Mouse (Mus musculus): ENCODE data around the gene Mpg. TPM values are rescaled to one million over a fixed set of nuclear protein-coding genes. Genes with fewer than 3 reads are reported as not detected.

Mpg gene
- polyA plus RNA-seq (2016; fragmentation: Nextera tagmentation; extraction: Ambion mirVana) = 36.0 and 36.5 TPM in 2 replicates

DNA sequence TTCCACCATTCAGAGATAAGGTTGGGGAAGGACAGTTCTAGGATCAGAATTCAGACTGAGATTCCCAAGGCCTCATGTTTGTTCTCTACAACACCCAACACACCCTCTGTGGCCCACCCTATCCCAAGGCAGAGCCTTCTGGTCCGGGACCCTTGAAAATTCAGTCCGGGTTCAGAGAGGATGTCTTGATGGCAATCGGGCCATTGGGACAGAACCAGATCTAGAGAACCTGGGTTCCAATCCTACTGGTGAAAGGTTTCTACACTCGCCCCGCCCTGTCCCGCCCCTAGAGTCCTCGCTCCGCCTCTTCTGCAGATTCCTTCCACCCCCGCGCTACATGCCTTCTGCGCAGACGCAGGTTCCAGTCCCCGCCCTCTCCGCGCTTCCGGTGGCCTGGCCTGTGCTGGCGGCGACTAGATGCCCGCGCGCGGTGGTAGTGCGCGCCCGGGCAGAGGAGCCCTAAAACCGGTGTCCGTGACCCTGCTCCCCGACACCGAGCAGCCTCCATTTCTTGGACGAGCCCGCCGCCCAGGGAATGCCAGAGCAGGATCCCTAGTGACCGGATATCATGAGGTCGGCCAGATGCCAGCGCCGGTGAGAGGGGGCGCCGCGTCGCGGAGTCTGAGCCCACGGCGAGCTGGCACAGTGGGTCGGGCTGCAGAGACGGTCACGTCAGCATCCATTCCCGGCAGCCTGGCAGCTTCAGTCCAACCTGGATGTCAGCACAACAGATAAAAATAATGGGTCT is at the start of gene Mpg:
Mpg (plus strand) TSS at position 382 of the 748 bp plus-strand sequence.
- Histone ChIP-seq H3K27me3 (peaks cover 4% of the 10 kb centered on the region; the same call in 1 of the 2 replicates), H3K9ac (peak within 1 kb of the TSS; percentile 77), H3K9me3 (no peaks in the 10 kb centered on the region), H3K36me3 (peaks cover 26% of the 10 kb centered on the region), H3K4me1 (peaks cover 38% of the 10 kb centered on the region), H3K27ac (peak within 1 kb of the TSS; percentile 85), H3K4me2 (replicated peaks) (peak within 1 kb of the TSS; percentile 71), H3K4me3 (peak within 1 kb of the TSS; percentile 69)
- 4% methylated on average over 47 of the region's 47 CpGs for whole genome bisulfite sequencing
- ATAC-seq (ENCODE audit: insufficient number of reproducible peaks, insufficient read depth, low FRiP score, low TSS enrichment) = peak; percentile 57

DNA sequence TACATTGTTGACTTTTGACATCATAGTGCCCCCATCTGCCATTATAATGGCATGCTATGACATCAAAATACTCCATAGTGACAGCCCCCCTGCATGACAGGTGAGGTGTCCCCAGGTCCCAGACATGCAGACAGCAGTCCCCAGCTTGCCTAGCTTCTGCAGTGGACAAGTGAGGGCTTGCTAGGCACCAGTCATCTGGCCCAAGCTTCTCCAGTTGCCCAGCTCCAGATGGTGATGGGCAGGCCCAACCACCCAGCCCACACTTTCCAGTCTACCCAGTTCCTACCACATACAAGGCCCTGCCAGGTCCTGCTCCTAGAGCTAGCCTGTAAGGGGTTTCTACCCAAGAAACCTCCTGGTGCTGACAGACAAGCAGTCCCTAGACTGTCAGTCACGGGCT is 47.8 kb upstream of the Mpg start:
- no peak for ATAC-seq (ENCODE audit: insufficient number of reproducible peaks, insufficient read depth, low FRiP score, low TSS enrichment)
- 76% methylated on average over 1 of the region's 1 CpGs for WGBS
- Histone ChIP-seq H3K9me3 (0 out of 2 replicates have a peak, but pooled peaks cover 3% of the 10 kb centered on the region), H3K4me3 (no peak overlapping the region), H3K4me2 (replicated peaks) (no peak overlapping the region), H3K9ac (no peak overlapping the region), H3K4me1 (no peaks in the 10 kb centered on the region), H3K27ac (no peak overlapping the region), H3K27me3 (no peaks in the 10 kb centered on the region), H3K36me3 (no peaks in the 10 kb centered on the region)

DNA sequence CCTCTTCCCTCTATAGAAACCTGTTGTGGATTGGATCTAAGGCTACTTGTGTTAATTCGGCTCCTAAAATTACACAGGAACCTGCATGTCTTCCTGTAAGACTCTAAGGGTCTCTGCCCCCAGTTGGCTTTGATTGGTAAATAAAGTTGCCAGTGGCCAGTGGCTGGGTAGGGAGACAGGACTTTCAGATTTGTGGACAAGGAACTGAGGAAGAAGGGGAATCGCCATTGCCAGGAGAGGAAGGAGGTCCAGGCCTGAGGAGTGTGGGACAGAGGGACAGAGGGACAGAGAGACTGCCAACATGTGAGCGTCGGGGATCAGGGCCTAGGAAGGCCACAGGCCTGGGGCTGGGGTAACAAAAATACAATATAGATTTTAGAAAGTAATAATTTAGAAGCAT is 45.1 kb upstream of the Mpg start:
- 78% methylated on average over 4 of the region's 4 CpGs for WGBS
- no peaks in the 10 kb centered on the region for H3K4me1 ChIP-seq
- 0 out of 2 replicates have a peak, but pooled peaks cover 3% of the 10 kb centered on the region for H3K9me3 ChIP-seq
- H3K27me3 ChIP-seq = no peaks in the 10 kb centered on the region
- H3K4me3 ChIP-seq = no peak overlapping the region
- no peak overlapping the region for H3K4me2 ChIP-seq (replicated peaks)
- no peak for ATAC-seq (ENCODE audit: insufficient number of reproducible peaks, insufficient read depth, low FRiP score, low TSS enrichment)
- no peaks in the 10 kb centered on the region for H3K36me3 ChIP-seq
- no peak overlapping the region for H3K27ac ChIP-seq
- H3K9ac ChIP-seq = no peak overlapping the region

DNA sequence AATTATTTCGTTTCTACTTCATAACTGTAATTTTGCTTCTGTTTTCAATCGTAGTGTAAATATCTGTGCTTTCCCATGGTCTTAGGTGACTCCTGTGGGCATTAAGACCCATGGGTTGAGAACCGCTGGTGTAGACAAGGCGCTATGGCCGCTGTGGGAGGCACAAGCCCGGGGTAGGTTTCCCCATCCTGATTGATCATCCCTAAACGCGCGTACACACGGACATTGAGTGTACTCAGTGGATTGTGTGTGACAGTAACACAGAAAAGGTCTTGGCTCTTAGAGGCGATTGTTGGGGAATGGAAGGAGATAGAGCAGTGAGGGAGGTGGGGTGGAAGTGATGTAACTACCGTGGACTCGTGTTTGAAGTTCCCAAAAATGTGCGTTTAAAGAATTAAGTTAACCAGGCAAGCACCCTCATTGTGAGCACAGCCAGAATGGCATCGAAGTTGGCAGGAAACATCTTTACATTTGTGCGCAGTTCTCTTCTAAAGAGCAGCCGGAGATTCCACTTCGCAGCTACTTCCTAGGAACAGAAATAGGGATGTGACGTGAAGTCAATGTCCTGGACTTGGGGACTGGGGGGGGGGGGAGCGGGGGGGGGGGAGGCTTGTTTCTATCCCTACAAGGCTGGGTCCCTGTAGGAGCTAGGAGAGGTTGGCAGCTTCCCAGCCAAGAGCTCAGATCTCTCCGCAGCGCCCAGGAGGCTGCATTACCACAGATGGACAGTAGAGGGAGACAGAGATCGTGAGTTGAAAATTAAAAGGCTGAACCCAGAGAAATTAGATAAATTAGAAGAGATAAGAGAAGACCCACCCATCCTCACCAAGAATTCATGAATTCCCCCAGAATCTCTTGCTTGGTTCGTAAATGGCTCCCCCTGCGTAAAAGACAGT is 44.1 kb upstream of the Mpg start:
- H3K36me3 ChIP-seq = no peaks in the 10 kb centered on the region
- H3K4me2 ChIP-seq (replicated peaks) = no peak overlapping the region
- no peaks in the 10 kb centered on the region for H3K27me3 ChIP-seq
- 0 out of 2 replicates have a peak, but pooled peaks cover 3% of the 10 kb centered on the region for H3K9me3 ChIP-seq
- no peak overlapping the region for H3K27ac ChIP-seq
- no peak overlapping the region for H3K4me3 ChIP-seq
- no peaks in the 10 kb centered on the region for H3K4me1 ChIP-seq
- no peak for ATAC-seq (ENCODE audit: insufficient number of reproducible peaks, insufficient read depth, low FRiP score, low TSS enrichment)
- H3K9ac ChIP-seq = no peak overlapping the region
- 50% methylated on average over 25 of the region's 25 CpGs for WGBS

DNA sequence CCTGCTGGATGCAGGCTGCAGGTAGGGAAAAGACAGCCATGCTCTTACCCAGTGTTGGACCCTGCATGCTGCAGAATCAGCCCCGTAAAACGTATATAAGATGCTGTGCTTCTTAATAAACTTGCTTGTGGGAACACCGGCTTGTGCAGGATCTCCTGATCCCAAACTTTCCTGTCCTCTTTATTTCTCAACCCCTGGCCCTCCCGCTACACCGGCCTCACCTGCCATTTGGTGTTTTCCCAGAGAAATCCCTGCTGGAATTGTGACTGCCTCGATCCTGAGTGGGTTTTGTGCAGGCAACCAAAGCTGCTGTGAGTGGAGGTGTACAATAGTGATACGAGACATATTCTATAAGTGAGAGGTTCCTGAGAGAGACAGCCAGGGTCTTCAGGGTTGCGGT is 41.8 kb upstream of the Mpg start:
- no peaks in the 10 kb centered on the region for H3K27me3 ChIP-seq
- ATAC-seq (ENCODE audit: insufficient number of reproducible peaks, insufficient read depth, low FRiP score, low TSS enrichment) = no peak
- H3K4me1 ChIP-seq = no peaks in the 10 kb centered on the region
- H3K4me2 ChIP-seq (replicated peaks) = no peak overlapping the region
- H3K27ac ChIP-seq = no peak overlapping the region
- H3K36me3 ChIP-seq = no peaks in the 10 kb centered on the region
- H3K9me3 ChIP-seq = no peaks in the 10 kb centered on the region
- 88% methylated on average over 8 of the region's 8 CpGs for WGBS
- H3K9ac ChIP-seq = no peak overlapping the region
- H3K4me3 ChIP-seq = no peak overlapping the region

DNA sequence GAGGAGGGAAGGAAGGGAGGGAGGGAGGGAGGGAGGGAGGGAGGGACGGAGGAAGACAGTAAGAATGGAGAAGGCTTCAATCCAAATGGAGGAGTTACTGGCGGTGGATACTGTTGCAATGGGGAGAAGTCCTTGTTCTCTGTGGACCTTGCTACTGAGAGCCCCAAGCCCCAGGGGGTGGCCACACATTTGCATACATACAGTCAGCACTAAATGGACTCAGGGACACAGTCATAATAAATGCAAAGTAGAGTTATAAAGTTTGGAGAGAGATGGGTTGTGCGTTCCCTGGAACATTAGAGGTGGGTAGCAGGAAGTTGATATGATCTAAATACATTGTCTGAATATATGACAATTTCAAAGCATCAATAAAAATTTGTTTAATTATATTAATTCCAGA is 40.3 kb upstream of the Mpg start:
- ATAC-seq (ENCODE audit: insufficient number of reproducible peaks, insufficient read depth, low FRiP score, low TSS enrichment) = no peak
- no peaks in the 10 kb centered on the region for H3K36me3 ChIP-seq

DNA sequence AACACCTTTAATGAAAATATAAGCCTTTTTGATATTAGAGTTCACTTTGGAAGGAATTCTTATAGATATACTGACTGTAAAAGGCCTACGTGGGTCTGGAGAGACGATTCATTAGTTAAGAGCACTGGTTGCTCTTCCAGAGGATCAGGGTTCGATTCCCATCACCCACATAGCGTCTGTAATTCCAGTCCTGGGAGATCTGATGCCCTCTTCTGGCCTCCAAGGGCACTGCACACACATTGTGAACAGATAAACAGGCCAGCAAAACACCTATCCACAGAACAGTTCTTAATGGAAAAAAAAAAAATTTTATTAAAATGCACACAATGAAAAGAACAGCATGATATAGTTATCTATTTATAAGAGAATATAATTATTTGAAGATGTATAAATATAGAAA is 39.0 kb upstream of the Mpg start:
- no peaks in the 10 kb centered on the region for H3K9me3 ChIP-seq
- no peaks in the 10 kb centered on the region for H3K27me3 ChIP-seq
- H3K4me2 ChIP-seq (replicated peaks) = no peak overlapping the region
- no peaks in the 10 kb centered on the region for H3K36me3 ChIP-seq
- no peaks in the 10 kb centered on the region for H3K4me1 ChIP-seq
- no peak overlapping the region for H3K27ac ChIP-seq
- H3K4me3 ChIP-seq = no peak overlapping the region
- 85% methylated on average over 4 of the region's 4 CpGs for WGBS
- ATAC-seq (ENCODE audit: insufficient number of reproducible peaks, insufficient read depth, low FRiP score, low TSS enrichment) = no peak
- H3K9ac ChIP-seq = no peak overlapping the region

More for the DNA sequence above, 40.3 kb upstream of the Mpg start:
- WGBS = 76% methylated on average over 3 of the region's 3 CpGs
- Histone ChIP-seq H3K9ac (no peak overlapping the region), H3K9me3 (no peaks in the 10 kb centered on the region), H3K27me3 (no peaks in the 10 kb centered on the region), H3K4me1 (no peaks in the 10 kb centered on the region), H3K4me2 (replicated peaks) (no peak overlapping the region), H3K4me3 (no peak overlapping the region), H3K27ac (no peak overlapping the region)

DNA sequence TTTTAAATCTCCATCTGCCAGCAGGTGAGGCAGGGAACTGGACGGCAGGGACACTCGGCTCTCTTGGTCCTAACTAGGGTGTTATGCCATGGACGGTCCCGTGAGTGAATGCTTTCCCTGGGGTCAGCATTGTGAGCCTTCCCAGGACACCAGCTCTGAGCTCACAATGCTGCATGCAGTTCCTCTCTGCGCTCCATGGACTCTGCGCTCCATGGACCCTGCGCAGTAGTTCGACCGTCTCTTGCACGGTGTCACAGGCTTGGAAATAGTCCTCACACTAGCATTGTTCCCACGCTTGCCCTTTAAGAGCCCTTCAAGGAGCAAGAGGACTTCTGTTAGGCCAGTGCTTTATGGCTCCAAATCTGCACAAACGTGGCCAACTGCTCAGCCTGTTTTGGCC is 37.4 kb upstream of the Mpg start:
- H3K9ac ChIP-seq = no peak overlapping the region
- no peaks in the 10 kb centered on the region for H3K4me1 ChIP-seq
- H3K4me3 ChIP-seq = no peak overlapping the region
- no peak overlapping the region for H3K27ac ChIP-seq
- H3K4me2 ChIP-seq (replicated peaks) = no peak overlapping the region
- no peak for ATAC-seq (ENCODE audit: insufficient number of reproducible peaks, insufficient read depth, low FRiP score, low TSS enrichment)
- no peaks in the 10 kb centered on the region for H3K36me3 ChIP-seq
- H3K27me3 ChIP-seq = no peaks in the 10 kb centered on the region
- WGBS = 85% methylated on average over 12 of the region's 12 CpGs
- H3K9me3 ChIP-seq = no peaks in the 10 kb centered on the region

DNA sequence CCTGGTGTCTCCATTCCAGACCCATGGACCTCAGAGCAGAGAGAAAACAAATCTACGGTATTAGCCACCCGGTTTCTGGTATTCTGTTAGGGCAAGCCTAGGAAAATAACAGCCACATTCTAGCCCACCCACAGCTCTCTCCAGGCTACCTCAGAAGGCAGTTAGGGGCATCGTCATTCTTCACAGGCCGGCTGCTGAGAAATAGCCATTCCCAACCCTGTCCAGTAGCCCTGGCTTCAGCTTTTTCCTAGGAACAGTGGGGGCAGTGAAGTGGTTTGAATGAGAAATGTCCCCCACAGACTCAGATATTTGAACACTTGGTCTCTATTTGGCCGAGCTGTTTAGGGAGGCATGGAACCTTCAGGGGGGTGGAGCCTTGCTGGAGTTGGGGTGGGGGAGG is 36.9 kb upstream of the Mpg start:
- Histone ChIP-seq H3K4me2 (replicated peaks) (no peak overlapping the region), H3K27me3 (no peaks in the 10 kb centered on the region), H3K9ac (no peak overlapping the region), H3K27ac (no peak overlapping the region), H3K4me1 (no peaks in the 10 kb centered on the region), H3K9me3 (no peaks in the 10 kb centered on the region), H3K4me3 (no peak overlapping the region), H3K36me3 (no peaks in the 10 kb centered on the region)
- no peak for ATAC-seq (ENCODE audit: insufficient number of reproducible peaks, insufficient read depth, low FRiP score, low TSS enrichment)
- 65% methylated on average over 5 of the region's 5 CpGs for WGBS

DNA sequence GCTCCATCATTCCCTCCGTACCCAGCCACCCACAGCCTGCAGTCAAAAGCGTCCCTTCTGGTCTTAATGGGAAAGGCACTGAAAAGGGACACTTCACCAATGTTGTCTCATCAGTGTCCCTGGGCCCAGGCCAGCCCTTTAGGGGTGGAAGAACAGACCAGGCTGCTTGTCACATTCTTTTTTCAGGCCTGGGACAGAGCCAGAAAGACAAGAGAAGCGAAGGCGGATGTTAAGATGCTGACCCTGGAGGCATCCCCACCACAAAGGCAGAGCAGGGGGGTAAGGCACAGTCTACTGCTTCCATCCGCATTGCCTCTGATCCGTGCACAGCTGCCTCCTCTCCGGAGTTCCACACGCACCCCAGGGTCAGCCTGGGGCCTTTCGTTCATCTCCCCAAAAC is 36.2 kb upstream of the Mpg start:
- WGBS = 76% methylated on average over 9 of the region's 9 CpGs
- no peak overlapping the region for H3K27ac ChIP-seq

DNA sequence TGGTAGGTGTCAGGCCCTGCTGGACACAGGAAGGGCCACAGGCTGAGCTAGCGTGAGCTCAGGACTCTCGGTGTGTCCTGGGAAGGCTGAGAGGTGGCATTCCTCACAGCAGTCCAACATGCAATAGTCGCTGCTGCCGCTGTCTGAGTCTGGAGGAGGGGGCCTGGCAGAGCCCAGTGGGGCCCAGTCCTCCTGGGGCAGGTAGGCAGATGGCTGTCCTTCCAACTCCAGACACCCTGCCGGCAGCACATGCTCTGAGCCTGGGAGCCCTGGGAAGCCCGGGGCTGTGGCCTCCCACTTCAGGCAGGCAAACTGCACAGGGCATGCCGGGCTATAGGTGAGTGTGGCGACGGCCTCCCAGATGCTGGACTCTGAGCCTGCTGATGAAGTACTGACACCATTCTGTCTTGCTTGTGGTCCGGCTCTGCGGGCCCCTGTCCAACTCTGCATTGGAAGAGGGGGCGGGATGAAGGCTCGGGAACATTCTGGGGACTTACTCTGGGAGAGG is 35.6 kb upstream of the Mpg start:
- Histone ChIP-seq H3K4me3 (no peak overlapping the region), H3K4me2 (replicated peaks) (no peak overlapping the region), H3K4me1 (no peaks in the 10 kb centered on the region), H3K36me3 (no peaks in the 10 kb centered on the region), H3K27me3 (no peaks in the 10 kb centered on the region), H3K9ac (no peak overlapping the region), H3K27ac (no peak overlapping the region), H3K9me3 (no peaks in the 10 kb centered on the region)
- ATAC-seq (ENCODE audit: insufficient number of reproducible peaks, insufficient read depth, low FRiP score, low TSS enrichment) = no peak
- WGBS = 73% methylated on average over 12 of the region's 13 CpGs

More for the DNA sequence above, 36.2 kb upstream of the Mpg start:
- Histone ChIP-seq H3K4me3 (no peak overlapping the region), H3K9ac (no peak overlapping the region), H3K4me2 (replicated peaks) (no peak overlapping the region), H3K36me3 (no peaks in the 10 kb centered on the region), H3K4me1 (no peaks in the 10 kb centered on the region), H3K9me3 (no peaks in the 10 kb centered on the region), H3K27me3 (no peaks in the 10 kb centered on the region)
- no peak for ATAC-seq (ENCODE audit: insufficient number of reproducible peaks, insufficient read depth, low FRiP score, low TSS enrichment)

Data from embryonic facial prominence, embryonic 12.5 days (tissue).